Mouse (Mus musculus) small intestine, adult 2 months (tissue): ENCODE results near the gene Olfr279. TPM values are rescaled to one million over a fixed set of nuclear protein-coding genes. Genes with fewer than 3 reads are reported as not detected.
A peak's percentile ranks its signal among the peaks of the same experiment; 100 is the strongest.

Source experiments
- H3K27ac ChIP-seq: fragments of 200-500 bp; 2 replicates; pipeline ENCODE4 v1.5.1; 2012; ENCODE audit warnings: low read depth, low read length, control low read depth, inconsistent platforms; ENCODE audit not compliant: insufficient read depth
- H3K27me3 ChIP-seq: fragments of 200-500 bp; 2 replicates; pipeline ENCODE4 v1.6.1; 2012; ENCODE audit warnings: mild to moderate bottlenecking, moderate library complexity, low read length, inconsistent platforms; ENCODE audit not compliant: control insufficient read depth, insufficient read depth
- H3K36me3 ChIP-seq: fragments of 200-500 bp; 2 replicates; pipeline ENCODE4 v1.6.1; 2012; ENCODE audit warnings: mild to moderate bottlenecking, low read length, control low read depth, inconsistent platforms; ENCODE audit not compliant: control insufficient read depth, insufficient read depth
- H3K4me1 ChIP-seq: fragments of 200-500 bp; 2 replicates; pipeline ENCODE4 v1.6.1; 2012; ENCODE audit warnings: low read length, inconsistent platforms, mixed read lengths; ENCODE audit not compliant: control insufficient read depth, insufficient read depth, insufficient read length
- H3K4me3 ChIP-seq: fragments of 200-500 bp; 2 replicates; pipeline ENCODE4 v1.5.1; 2012; ENCODE audit warnings: low read depth, mild to moderate bottlenecking, control low read depth, inconsistent platforms, low read length, moderate library complexity
- CTCF ChIP-seq: fragments of 200-500 bp; IDR thresholded peaks from 2 replicates; pipeline ENCODE4 v1.5.1; 2012; ENCODE audit warnings: low read depth, mild to moderate bottlenecking, control low read depth, inconsistent platforms, low read length, moderate library complexity, mixed read lengths; ENCODE audit not compliant: insufficient replicate concordance, insufficient read length; ENCODE audit errors: extremely low read depth
- POLR2A ChIP-seq: fragments of 200-500 bp; IDR thresholded peaks from 2 replicates; pipeline ENCODE4 v1.6.1; 2012; ENCODE audit warnings: low read depth, mild to moderate bottlenecking, control low read depth, inconsistent platforms, low read length, moderate library complexity
- WGBS: fragments of 180-500 bp; shearing (Covaris S2); methylation state at CpG from one replicate; pipeline ENCODE4 v1.1.7; 2018; 5-methylcytosine and 5-hydroxymethylcytosine counted together
- polyA plus RNA-seq: library from polyadenylated mRNA; depleted of rRNA; stranded (reverse); fragments of >200 nt; gene quantifications from 2 replicates; pipeline ENCODE4 v1.2.3, GENCODE M21; 2012

Gene Olfr279
- polyA plus RNA-seq, 1 experiment = not detected

DNA sequence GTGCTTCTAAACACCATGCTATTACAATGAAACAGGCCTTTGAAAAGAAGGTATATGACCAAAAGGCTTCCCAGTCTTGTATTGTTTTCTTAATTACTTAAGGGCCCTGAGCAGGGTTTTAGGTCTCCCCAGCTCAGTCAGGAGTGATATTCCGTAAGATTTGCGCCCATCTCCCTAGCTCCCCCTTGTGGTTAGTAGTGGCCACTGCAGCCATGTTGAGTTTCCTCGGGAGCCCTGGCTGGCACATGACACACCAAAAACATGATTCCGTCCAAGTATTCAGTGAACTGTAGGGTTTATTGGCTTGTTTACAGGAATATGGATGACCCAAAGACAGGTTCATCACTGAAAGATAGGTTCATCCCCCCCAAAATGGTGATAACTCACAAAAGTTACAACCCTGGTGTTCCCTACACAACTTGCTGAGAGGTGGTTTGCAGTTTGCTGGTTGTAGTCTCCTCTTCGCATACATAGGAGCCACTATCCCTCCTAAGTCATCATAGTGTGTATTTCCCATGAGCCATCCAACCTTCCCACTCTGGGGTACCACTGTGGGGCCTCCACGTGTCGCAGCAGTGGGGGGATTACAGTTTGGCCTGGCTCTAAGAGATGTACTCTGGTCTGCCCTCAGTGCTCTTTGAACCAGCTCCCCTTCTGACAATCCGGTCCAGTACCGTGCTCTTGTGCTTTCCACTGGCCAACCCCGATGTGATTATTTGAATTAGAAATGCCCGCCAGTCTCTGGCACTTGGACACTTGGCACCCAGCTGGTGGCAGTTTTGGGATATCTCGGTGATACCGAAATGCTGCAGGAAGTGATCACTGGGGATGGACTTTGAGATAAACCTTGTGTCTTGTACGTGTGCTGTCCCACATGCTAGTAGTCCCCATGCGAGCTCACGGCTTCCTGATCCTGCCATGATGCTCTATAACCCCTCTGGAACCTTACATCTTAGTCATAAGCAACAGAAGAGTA is 25.5 kb downstream of the Olfr279 start:
- Histone ChIP-seq H3K4me1 (peaks cover 1% of the 10 kb centered on the region; the same call in 1 of the 2 replicates), H3K36me3 (peaks cover 34% of the 10 kb centered on the region), H3K27ac (no peak overlapping the region), H3K27me3 (no peaks in the 10 kb centered on the region), H3K4me3 (no peak overlapping the region)
- TF ChIP-seq CTCF = peak; percentile 91; the same call in 1 of the 2 replicates
- TF ChIP-seq POLR2A = no peak
- WGBS = 58% methylated on average over 16 of the region's 16 CpGs

DNA sequence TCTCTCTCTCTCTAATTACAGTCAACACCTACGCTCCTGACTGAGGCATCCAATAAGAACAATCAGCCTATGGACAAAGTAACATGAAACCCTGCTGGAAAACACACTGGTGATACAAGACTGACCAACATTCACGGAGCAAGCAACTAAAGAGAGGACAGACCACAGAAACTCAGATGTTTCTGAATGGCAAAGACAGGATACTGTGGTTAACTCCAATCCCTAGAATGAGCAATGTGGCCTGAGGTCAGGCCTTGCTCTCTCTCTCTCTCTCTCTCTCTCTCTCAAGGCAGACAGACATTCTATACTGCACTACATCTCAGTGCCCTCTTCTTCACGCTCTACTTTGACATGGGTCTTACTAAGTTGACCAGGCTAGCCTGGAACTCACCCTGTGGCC is 29.0 kb downstream of the Olfr279 start:
- H3K4me1 ChIP-seq = no peaks in the 10 kb centered on the region

DNA sequence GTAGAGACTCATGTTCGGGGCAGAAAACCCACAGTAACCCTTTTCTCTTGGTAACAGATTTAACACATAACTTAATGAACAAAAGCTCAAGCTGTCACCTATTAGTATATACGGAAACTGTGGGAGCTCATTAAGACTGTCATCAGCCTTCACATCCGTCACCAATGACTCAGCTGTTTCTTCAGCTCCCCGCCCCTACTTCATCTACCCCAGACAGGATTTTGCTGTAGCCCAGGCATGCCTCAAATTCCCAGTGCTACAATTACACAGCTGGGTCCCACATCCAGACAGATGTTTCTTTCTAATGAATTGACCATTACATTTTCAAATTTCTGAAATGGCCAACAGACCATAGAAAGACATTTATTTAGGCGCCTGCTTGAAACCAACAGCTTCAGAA is 33.9 kb downstream of the Olfr279 start:
- Histone ChIP-seq H3K36me3 (peaks cover 76% of the 10 kb centered on the region), H3K27me3 (no peaks in the 10 kb centered on the region), H3K4me3 (no peak overlapping the region), H3K27ac (no peak overlapping the region), H3K4me1 (no peaks in the 10 kb centered on the region)
- WGBS = 85% methylated on average over 5 of the region's 5 CpGs
- TF ChIP-seq POLR2A (no peak), CTCF (no peak)

More for the DNA sequence above, 29.0 kb downstream of the Olfr279 start:
- 84% methylated on average over 3 of the region's 3 CpGs for WGBS
- TF ChIP-seq POLR2A (no peak), CTCF (no peak)
- Histone ChIP-seq H3K36me3 (peaks cover 61% of the 10 kb centered on the region), H3K27ac (no peak overlapping the region), H3K27me3 (no peaks in the 10 kb centered on the region), H3K4me3 (no peak overlapping the region)

GRCm38 (mm10) chr15:98527056-98527771 is 35.0 kb downstream of the Olfr279 start:
- 96% methylated on average over 5 of the region's 5 CpGs for WGBS
- Histone ChIP-seq H3K4me1 (no peaks in the 10 kb centered on the region), H3K36me3 (peaks cover 72% of the 10 kb centered on the region), H3K27ac (no peak overlapping the region), H3K27me3 (no peaks in the 10 kb centered on the region), H3K4me3 (no peak overlapping the region)
- TF ChIP-seq POLR2A = no peak
- TF ChIP-seq CTCF = no peak

DNA sequence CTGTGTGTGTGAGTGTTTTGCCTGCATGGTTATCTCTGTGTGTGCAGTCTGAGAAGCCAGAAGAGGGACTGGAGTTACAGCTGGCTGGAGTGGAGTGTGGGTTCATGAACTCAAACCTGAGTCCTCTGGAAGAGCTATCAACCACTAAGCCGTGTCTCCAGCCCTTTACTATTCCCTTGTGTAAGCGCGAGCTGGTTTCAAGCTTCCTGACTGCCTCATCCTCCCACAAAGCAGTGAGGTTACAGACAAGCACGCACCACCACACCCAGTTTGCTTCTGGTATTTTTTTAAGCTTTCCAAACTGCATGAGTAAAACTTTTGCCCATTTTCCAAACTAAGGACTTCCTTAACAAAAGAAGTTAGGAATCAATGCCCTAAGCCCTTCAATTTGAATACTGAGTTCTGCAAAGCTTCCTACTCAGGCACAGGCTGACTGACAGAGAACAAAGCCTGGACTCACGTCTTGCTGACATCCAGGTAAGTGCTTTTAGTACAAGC is 35.9 kb downstream of the Olfr279 start:
- Histone ChIP-seq H3K4me1 (no peaks in the 10 kb centered on the region), H3K27ac (no peak overlapping the region), H3K4me3 (no peak overlapping the region), H3K27me3 (no peaks in the 10 kb centered on the region), H3K36me3 (peaks cover 64% of the 10 kb centered on the region)
- TF ChIP-seq POLR2A = no peak
- no peak for TF ChIP-seq CTCF
- WGBS = 86% methylated on average over 5 of the region's 5 CpGs

DNA sequence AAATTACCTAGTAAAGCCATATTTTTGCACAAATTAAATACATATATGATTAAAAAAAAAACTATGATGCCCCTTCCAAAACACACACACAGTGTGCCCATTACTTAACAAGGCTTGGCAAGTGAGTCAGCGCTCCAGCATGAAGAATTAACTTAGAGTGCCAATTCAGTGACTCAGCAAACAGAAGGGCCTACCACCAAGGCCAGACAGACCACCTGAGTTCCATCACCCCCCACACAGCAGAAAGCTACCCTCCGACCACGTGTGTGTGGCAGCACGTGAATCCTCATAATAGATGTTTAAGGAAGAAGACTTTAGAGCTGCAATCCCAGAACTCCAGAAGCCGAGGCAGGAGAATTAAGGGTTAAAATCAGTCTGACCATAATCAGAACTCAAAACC is 40.1 kb downstream of the Olfr279 start:
- Histone ChIP-seq H3K36me3 (peaks cover 33% of the 10 kb centered on the region), H3K27ac (no peak overlapping the region), H3K4me3 (peak overlapping the region; percentile 18; the same call in 1 of the 2 replicates), H3K27me3 (no peaks in the 10 kb centered on the region), H3K4me1 (no peaks in the 10 kb centered on the region)
- 33% methylated on average over 5 of the region's 5 CpGs for WGBS
- TF ChIP-seq CTCF (no peak), POLR2A (no peak)

- H3K27me3 ChIP-seq = no peaks in the 10 kb centered on the region
- TF ChIP-seq CTCF (no peak), POLR2A (no peak)
- peak overlapping the region; percentile 23; the same call in 1 of the 2 replicates for H3K27ac ChIP-seq
- peak overlapping the region; percentile 79 for H3K4me3 ChIP-seq
- under 1% methylated on average over 18 of the region's 18 CpGs for WGBS
- no peaks in the 10 kb centered on the region for H3K4me1 ChIP-seq
- H3K36me3 ChIP-seq = peaks cover 25% of the 10 kb centered on the region
Observed at GRCm38 (mm10) chr15:98533035-98533531, 40.9 kb downstream of the Olfr279 start.
